Mouse (Mus musculus) liver, adult 2 months (tissue): ENCODE data around the gene Polr3b.

Source experiments
- CTCF ChIP-seq: fragments of 200-500 bp; IDR thresholded peaks from 2 replicates; pipeline ENCODE4 v1.5.1; 2011; ENCODE audit warnings: low read depth, low read length, control low read depth
- POLR2A ChIP-seq: fragments of 200-500 bp; IDR thresholded peaks from 2 replicates; pipeline ENCODE4 v1.6.1; 2011; ENCODE audit warnings: low read length, control low read depth; ENCODE audit not compliant: insufficient read depth; ENCODE audit errors: extremely low read depth

GRCm38 (mm10) chr10:84685444-84686121 lies 63.5 kb downstream of the Polr3b start:
- TF ChIP-seq CTCF (no peak), POLR2A (no peak)
